Mouse (Mus musculus): Measurements from ENCODE around the gene Sardh. TPM values are rescaled to one million over a fixed set of nuclear protein-coding genes. Genes with fewer than 3 reads are reported as not detected.

Sardh gene
- polyA plus RNA-seq, 1 experiment from 2014 or later = 145 TPM

DNA sequence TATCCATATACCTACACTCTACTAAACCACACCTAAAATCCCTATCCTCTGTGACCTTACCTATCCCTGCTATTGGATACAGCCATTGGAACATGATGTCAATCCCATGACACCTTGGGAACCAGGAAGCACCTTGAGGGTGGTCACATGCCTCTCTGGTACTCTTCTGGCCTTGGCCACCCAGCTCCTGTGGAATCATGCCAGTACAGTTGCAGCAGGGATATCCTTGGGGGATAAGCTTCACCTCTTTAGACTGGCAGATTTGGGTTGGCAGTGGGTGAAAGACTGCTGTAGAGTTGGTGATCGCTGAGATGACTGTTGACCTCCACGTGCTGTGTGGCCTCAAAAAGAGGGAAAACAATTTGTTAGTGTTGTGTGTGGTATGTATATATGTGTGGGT is 86.6 kb downstream of the Sardh start:
- Histone ChIP-seq H3K4me3 (ENCODE audit: low read depth, low read length) (no peak overlapping the region), H3K36me3 (replicated peaks; ENCODE audit: insufficient read depth, low read length) (no peaks in the 10 kb centered on the region), H3K9me3 (ENCODE audit: low read length) (no peaks in the 10 kb centered on the region), H3K4me1 (ENCODE audit: insufficient read depth) (no peaks in the 10 kb centered on the region), H3K4me2 (ENCODE audit: low read depth, low read length) (no peak overlapping the region), H3K27ac (ENCODE audit: low read depth) (no peak overlapping the region), H3K9ac (replicated peaks) (no peak overlapping the region), H3K27me3 (ENCODE audit: insufficient read depth, low read length) (no peaks in the 10 kb centered on the region)
- no peak for DNase-seq
- WGBS (ENCODE audit: insufficient replicate concordance) = 85% methylated on average over 2 of the region's 2 CpGs
- ATAC-seq = no peak
- TF ChIP-seq CTCF (IDR thresholded peaks at IDR 0.05; ENCODE audit: low read depth) = no peak
- TF ChIP-seq EP300 (IDR thresholded peaks at IDR 0.05; ENCODE audit: low read depth) = no peak

DNA sequence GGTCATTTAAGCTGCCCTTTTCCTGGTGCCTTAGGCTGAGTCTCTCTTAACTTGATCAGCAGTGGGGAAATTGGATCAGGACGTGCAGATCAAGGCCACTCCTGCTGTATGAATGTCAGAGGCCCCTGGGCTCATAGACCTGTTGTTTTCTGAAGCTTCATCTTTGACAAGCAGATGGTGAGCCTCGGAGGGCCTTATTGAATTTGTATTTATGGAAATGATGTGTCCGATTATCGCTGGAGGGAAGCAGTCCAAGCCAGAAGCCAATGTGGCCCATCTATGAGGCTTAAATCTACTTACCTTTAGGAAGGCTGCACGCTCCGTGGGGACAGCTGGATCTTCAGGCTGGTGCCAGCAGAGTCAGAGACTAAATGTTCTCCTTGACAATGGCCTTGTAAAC is 91.5 kb downstream of the Sardh start:
- H3K27ac ChIP-seq (ENCODE audit: low read depth) = no peak overlapping the region
- H3K36me3 ChIP-seq (replicated peaks; ENCODE audit: insufficient read depth, low read length) = no peaks in the 10 kb centered on the region
- WGBS (ENCODE audit: insufficient replicate concordance) = 65% methylated on average over 6 of the region's 6 CpGs
- H3K4me2 ChIP-seq (ENCODE audit: low read depth, low read length) = no peak overlapping the region
- H3K4me3 ChIP-seq (ENCODE audit: low read depth, low read length) = no peak overlapping the region
- TF ChIP-seq EP300 (IDR thresholded peaks at IDR 0.05; ENCODE audit: low read depth) (no peak), CTCF (IDR thresholded peaks at IDR 0.05; ENCODE audit: low read depth) (no peak)
- H3K4me1 ChIP-seq (ENCODE audit: insufficient read depth) = no peaks in the 10 kb centered on the region
- ATAC-seq = no peak
- DNase-seq = no peak
- no peaks in the 10 kb centered on the region for H3K9me3 ChIP-seq (ENCODE audit: low read length)
- no peak overlapping the region for H3K9ac ChIP-seq (replicated peaks)
- no peaks in the 10 kb centered on the region for H3K27me3 ChIP-seq (ENCODE audit: insufficient read depth, low read length)

DNA sequence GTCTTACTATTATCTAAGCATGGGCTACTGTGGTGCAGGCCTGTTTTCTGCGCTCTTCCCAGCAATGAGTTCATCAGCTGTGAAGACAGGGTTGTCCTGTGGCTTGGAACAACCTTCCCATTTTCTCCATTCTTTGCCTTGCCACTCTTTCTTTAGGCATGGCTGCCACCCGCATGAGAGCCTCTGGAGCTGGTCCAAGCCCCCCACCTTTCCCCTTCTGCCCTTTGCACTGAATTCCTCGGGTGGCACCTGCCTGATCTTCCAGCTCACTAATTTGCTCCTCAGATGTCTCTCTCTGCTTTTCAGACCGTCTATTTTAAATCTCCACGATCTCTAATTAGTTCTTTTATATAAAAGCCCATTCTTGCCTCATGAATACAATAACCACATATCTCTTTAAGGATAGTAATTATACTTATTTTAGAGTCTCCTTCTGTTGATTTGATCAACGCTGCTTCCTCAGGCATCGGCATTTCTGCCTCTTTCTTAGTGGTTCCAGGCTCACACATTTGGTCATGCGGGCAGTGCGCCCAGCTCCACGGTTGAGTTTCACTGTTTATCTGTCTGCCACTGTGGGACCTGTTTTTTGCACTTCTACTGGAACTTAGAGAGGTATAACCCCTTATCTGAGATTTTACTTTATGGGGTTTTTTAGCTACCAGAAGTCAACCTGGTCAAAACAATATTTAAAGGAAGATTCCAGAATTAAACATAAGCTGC is 93.5 kb downstream of the Sardh start:
- Histone ChIP-seq H3K4me3 (ENCODE audit: low read depth, low read length) (no peak overlapping the region), H3K36me3 (replicated peaks; ENCODE audit: insufficient read depth, low read length) (no peaks in the 10 kb centered on the region), H3K27ac (ENCODE audit: low read depth) (no peak overlapping the region), H3K27me3 (ENCODE audit: insufficient read depth, low read length) (no peaks in the 10 kb centered on the region), H3K4me1 (ENCODE audit: insufficient read depth) (no peaks in the 10 kb centered on the region), H3K4me2 (ENCODE audit: low read depth, low read length) (no peak overlapping the region), H3K9me3 (ENCODE audit: low read length) (no peaks in the 10 kb centered on the region), H3K9ac (replicated peaks) (no peak overlapping the region)
- TF ChIP-seq CTCF (IDR thresholded peaks at IDR 0.05; ENCODE audit: low read depth) (no peak), EP300 (IDR thresholded peaks at IDR 0.05; ENCODE audit: low read depth) (no peak)
- ATAC-seq (no peak), DNase-seq (no peak)
- WGBS (ENCODE audit: insufficient replicate concordance) = 73% methylated on average over 10 of the region's 10 CpGs

DNA sequence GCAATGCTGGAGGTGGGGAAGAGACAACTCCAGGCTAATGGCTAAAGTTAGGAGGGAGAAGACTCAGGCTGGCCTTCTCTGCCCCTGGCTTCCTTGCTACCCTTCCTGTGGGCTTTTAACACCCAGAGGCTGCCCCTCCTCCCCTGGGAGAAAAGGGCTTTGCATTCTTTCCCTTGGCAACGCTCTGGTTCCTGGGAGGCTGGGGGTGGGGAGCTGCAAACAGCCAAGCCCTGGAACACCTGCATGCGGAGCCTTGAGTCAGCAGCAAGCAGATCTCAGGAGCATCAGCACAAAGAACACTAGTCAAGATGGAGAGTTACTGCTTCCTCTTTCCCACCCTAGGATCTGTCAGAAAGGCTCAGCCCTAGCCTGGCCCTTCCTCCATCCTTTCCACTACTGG is 98.7 kb downstream of the Sardh start:
- 8% methylated on average over 2 of the region's 2 CpGs for WGBS (ENCODE audit: insufficient replicate concordance)
- no peaks in the 10 kb centered on the region for H3K36me3 ChIP-seq (replicated peaks; ENCODE audit: insufficient read depth, low read length)
- H3K4me2 ChIP-seq (ENCODE audit: low read depth, low read length) = no peak overlapping the region
- no peak overlapping the region for H3K27ac ChIP-seq (ENCODE audit: low read depth)
- no peak overlapping the region for H3K9ac ChIP-seq (replicated peaks)
- no peak for DNase-seq
- H3K4me1 ChIP-seq (ENCODE audit: insufficient read depth) = no peaks in the 10 kb centered on the region
- ATAC-seq = no peak
- TF ChIP-seq CTCF (IDR thresholded peaks at IDR 0.05; ENCODE audit: low read depth) = no peak
- no peak for TF ChIP-seq EP300 (IDR thresholded peaks at IDR 0.05; ENCODE audit: low read depth)
- H3K27me3 ChIP-seq (ENCODE audit: insufficient read depth, low read length) = no peaks in the 10 kb centered on the region
- no peaks in the 10 kb centered on the region for H3K9me3 ChIP-seq (ENCODE audit: low read length)
- no peak overlapping the region for H3K4me3 ChIP-seq (ENCODE audit: low read depth, low read length)

DNA sequence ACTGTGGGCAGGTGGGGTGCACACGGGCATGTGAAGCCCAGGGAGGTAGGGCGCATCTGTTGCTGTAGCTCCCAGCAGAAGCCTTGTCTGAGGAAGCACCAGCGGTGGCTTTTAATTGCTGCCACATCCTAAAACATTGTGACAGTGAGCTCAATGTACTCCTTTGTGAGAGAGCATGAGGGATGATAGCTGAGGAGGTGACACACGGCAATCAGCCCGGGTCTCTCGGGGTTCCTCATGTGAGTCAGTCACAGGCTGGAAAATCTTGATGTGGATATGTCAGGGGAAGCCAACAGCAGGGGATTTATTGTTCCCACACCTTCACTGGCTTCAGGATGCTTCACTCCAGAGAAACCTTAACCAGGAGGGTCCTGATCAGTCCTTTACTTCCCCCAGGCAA is 101.3 kb downstream of the Sardh start:
- Histone ChIP-seq H3K4me2 (ENCODE audit: low read depth, low read length) (no peak overlapping the region), H3K27ac (ENCODE audit: low read depth) (no peak overlapping the region), H3K4me3 (ENCODE audit: low read depth, low read length) (no peak overlapping the region), H3K36me3 (replicated peaks; ENCODE audit: insufficient read depth, low read length) (no peaks in the 10 kb centered on the region), H3K27me3 (ENCODE audit: insufficient read depth, low read length) (peaks cover 9% of the 10 kb centered on the region), H3K9ac (replicated peaks) (no peak overlapping the region), H3K4me1 (ENCODE audit: insufficient read depth) (0 out of 2 replicates have a peak, but pooled peaks cover 4% of the 10 kb centered on the region), H3K9me3 (ENCODE audit: low read length) (no peaks in the 10 kb centered on the region)
- ATAC-seq (no peak), DNase-seq (no peak)
- TF ChIP-seq CTCF (IDR thresholded peaks at IDR 0.05; ENCODE audit: low read depth) (no peak), EP300 (IDR thresholded peaks at IDR 0.05; ENCODE audit: low read depth) (no peak)
- 71% methylated on average over 6 of the region's 6 CpGs for WGBS (ENCODE audit: insufficient replicate concordance)

DNA sequence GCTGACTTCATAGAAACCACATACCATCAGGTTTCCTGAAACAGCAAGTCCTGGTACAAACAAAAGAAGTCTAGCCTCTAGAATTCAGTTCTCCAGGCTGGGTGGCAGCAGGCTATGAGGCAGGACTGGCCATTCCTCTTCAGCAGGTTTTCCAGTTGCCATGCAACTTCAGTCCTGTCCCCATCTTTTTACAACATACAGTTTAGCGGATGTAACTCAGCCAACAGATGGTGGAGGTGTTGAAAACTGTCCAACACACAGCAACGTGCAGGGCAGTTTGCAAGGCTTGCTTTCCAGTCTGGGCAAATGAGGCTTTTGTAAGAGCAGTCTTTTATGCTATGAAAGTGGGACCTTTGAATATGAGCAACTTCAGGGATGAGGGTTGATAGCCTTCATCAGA is 103.2 kb downstream of the Sardh start:
- peaks cover 25% of the 10 kb centered on the region for H3K27me3 ChIP-seq (ENCODE audit: insufficient read depth, low read length)
- H3K27ac ChIP-seq (ENCODE audit: low read depth) = no peak overlapping the region
- H3K9ac ChIP-seq (replicated peaks) = no peak overlapping the region
- 0 out of 2 replicates have a peak, but pooled peaks cover 4% of the 10 kb centered on the region for H3K4me1 ChIP-seq (ENCODE audit: insufficient read depth)
- TF ChIP-seq EP300 (IDR thresholded peaks at IDR 0.05; ENCODE audit: low read depth) (no peak), CTCF (IDR thresholded peaks at IDR 0.05; ENCODE audit: low read depth) (no peak)
- ATAC-seq (no peak), DNase-seq (no peak)
- H3K4me2 ChIP-seq (ENCODE audit: low read depth, low read length) = no peak overlapping the region
- no peak overlapping the region for H3K4me3 ChIP-seq (ENCODE audit: low read depth, low read length)
- no peaks in the 10 kb centered on the region for H3K9me3 ChIP-seq (ENCODE audit: low read length)
- H3K36me3 ChIP-seq (replicated peaks; ENCODE audit: insufficient read depth, low read length) = no peaks in the 10 kb centered on the region
- WGBS (ENCODE audit: insufficient replicate concordance) = 59% methylated on average over 2 of the region's 2 CpGs

Data from liver, postnatal 0 days (tissue).